Mouse (Mus musculus) B cell, adult 2 months (primary cell): ENCODE results near the gene Gm5157.
"Not testable (repeated sequence)": the region's sequence is repeated elsewhere in the genome, so short reads cannot be mapped to it uniquely, and the experiment has no call there.

Experiments
- DNase-seq, 2 experiments: peaks; one replicate each; pipeline ENCODE4 v3.0.0; 2022

Gene Gm5157

GRCm38 (mm10) chr7:21190323-21190722 lies at the start of gene Gm5157:
Gene Gm5157 (minus strand): TSS chr7:21190423.
- DNase-seq: not testable (repeated sequence)

GRCm38 (mm10) chr7:21161885-21162284 lies 28.3 kb downstream of the Gm5157 start, which contains the start of gene Vmn1r123:
Gene Vmn1r123 (plus strand): TSS chr7:21162185.
- not testable (repeated sequence) for DNase-seq
